Mouse (Mus musculus) heart, embryonic 13.5 days (tissue): Measurements from ENCODE around the gene Olfr1058. TPM values are rescaled to one million over a fixed set of nuclear protein-coding genes. Genes with fewer than 3 reads are reported as not detected.
"Not testable (repeated sequence)": the region's sequence is repeated elsewhere in the genome, so short reads cannot be mapped to it uniquely, and the experiment has no call there.

Source experiments
- ATAC-seq: fragments of 200-750 bp; cut with Nextera tagmentation; 2 replicates; pipeline ENCODE4 v1.8.0; 2017; ENCODE audit warnings: moderate TSS enrichment; ENCODE audit not compliant: insufficient number of reproducible peaks, low FRiP score, low TSS enrichment; ENCODE audit errors: extremely low read depth
- H3K27ac ChIP-seq: fragments of 300-500 bp; sonication (generic); replicated peaks from 2 replicates; pipeline ENCODE4 v1.5.1; 2015; ENCODE audit warnings: moderate library complexity, mild to moderate bottlenecking, inconsistent platforms
- H3K27me3 ChIP-seq: fragments of 300-500 bp; sonication (generic); replicated peaks from 2 replicates; pipeline ENCODE4 v1.6.1; 2015; ENCODE audit warnings: mild to moderate bottlenecking, inconsistent platforms
- H3K36me3 ChIP-seq: fragments of 300-500 bp; sonication (generic); 2 replicates; pipeline ENCODE4 v1.6.1; 2015; ENCODE audit warnings: mild to moderate bottlenecking, inconsistent platforms
- H3K4me1 ChIP-seq: fragments of 300-500 bp; sonication (generic); 2 replicates; pipeline ENCODE4 v1.6.1; 2015; ENCODE audit warnings: inconsistent platforms
- H3K4me2 ChIP-seq: fragments of 300-500 bp; sonication (generic); 2 replicates; pipeline ENCODE4 v1.6.1; 2015; ENCODE audit warnings: inconsistent platforms, mild to moderate bottlenecking, moderate library complexity
- H3K4me3 ChIP-seq: fragments of 300-500 bp; sonication (generic); 2 replicates; pipeline ENCODE4 v1.5.1; 2015; ENCODE audit warnings: moderate library complexity, mild to moderate bottlenecking, inconsistent platforms
- H3K9ac ChIP-seq: fragments of 300-500 bp; sonication (generic); 2 replicates; pipeline ENCODE4 v1.6.1; 2015; ENCODE audit warnings: inconsistent platforms, mild to moderate bottlenecking, moderate library complexity
- H3K9me3 ChIP-seq: fragments of 300-500 bp; sonication (generic); 2 replicates; pipeline ENCODE4 v1.6.1; 2016; ENCODE audit warnings: inconsistent platforms
- WGBS: fragments of 180-500 bp; shearing (Covaris S2); methylation state at CpG from one replicate; pipeline ENCODE4 v1.1.7; 2015; ENCODE audit warnings: mixed read lengths; 5-methylcytosine and 5-hydroxymethylcytosine counted together
- polyA plus RNA-seq: library from polyadenylated mRNA; unstranded; fragments of >200 nt; fragmentation: Nextera tagmentation; extraction: Ambion mirVana; gene quantifications from 2 replicates; pipeline ENCODE4 v1.2.1, GENCODE M21; 2015

Olfr1058 gene
- polyA plus RNA-seq: not detected in 2 replicates

GRCm38 (mm10) chr2:86388461-86388860 lies at the start of gene Olfr1058:
TSS of gene Olfr1058 (minus strand) at chr2:86388561.
- H3K27me3 ChIP-seq, H3K27ac ChIP-seq, H3K36me3 ChIP-seq, H3K4me3 ChIP-seq, H3K4me1 ChIP-seq, H3K4me2 ChIP-seq, H3K9me3 ChIP-seq, H3K9ac ChIP-seq, ATAC-seq: not testable (repeated sequence)

- not testable (repeated sequence) for H3K27me3 ChIP-seq, H3K4me2 ChIP-seq, H3K9me3 ChIP-seq, H3K4me1 ChIP-seq, ATAC-seq, H3K9ac ChIP-seq, H3K36me3 ChIP-seq, H3K4me3 ChIP-seq, H3K27ac ChIP-seq
- WGBS: 81% methylated on average over 8 of the region's 8 CpGs
These were observed 40.1 kb upstream of the Olfr1058 start for GRCm38 (mm10) chr2:86428511-86428910.

- H3K36me3 ChIP-seq, H3K27ac ChIP-seq, H3K4me1 ChIP-seq, H3K4me3 ChIP-seq, ATAC-seq, H3K9me3 ChIP-seq, H3K4me2 ChIP-seq, H3K27me3 ChIP-seq, H3K9ac ChIP-seq: not testable (repeated sequence)
These were observed 38.3 kb upstream of the Olfr1058 start, which contains the start of gene Olfr1062 for GRCm38 (mm10) chr2:86426649-86427048. TSS of gene Olfr1062 (minus strand) at chr2:86426749.

GRCm38 (mm10) chr2:86413950-86414349 lies 25.6 kb upstream of the Olfr1058 start, which contains the start of gene Olfr1061:
TSS of gene Olfr1061 (minus strand) at chr2:86414050.
- ATAC-seq: no peak
- H3K27ac ChIP-seq: no peak within 1 kb of the TSS
- no peaks in the 10 kb centered on the region for H3K27me3 ChIP-seq
- no peak within 1 kb of the TSS for H3K4me2 ChIP-seq
- H3K4me3 ChIP-seq: no peak within 1 kb of the TSS
- H3K9me3 ChIP-seq: no peaks in the 10 kb centered on the region
- no peaks in the 10 kb centered on the region for H3K4me1 ChIP-seq
- no peaks in the 10 kb centered on the region for H3K36me3 ChIP-seq
- H3K9ac ChIP-seq: no peak within 1 kb of the TSS
- 51% methylated on average over 1 of the region's 1 CpGs for WGBS

GRCm38 (mm10) chr2:86395114-86395513 lies 6.8 kb upstream of the Olfr1058 start:
- Histone ChIP-seq H3K27ac (no peak overlapping the region), H3K4me1 (no peaks in the 10 kb centered on the region), H3K9ac (no peak overlapping the region), H3K36me3 (no peaks in the 10 kb centered on the region), H3K27me3 (no peaks in the 10 kb centered on the region), H3K9me3 (no peaks in the 10 kb centered on the region), H3K4me2 (no peak overlapping the region), H3K4me3 (no peak overlapping the region)
- 82% methylated on average over 2 of the region's 2 CpGs for WGBS
- no peak for ATAC-seq

- H3K4me3 ChIP-seq: no peak within 1 kb of the TSS
- H3K4me2 ChIP-seq: no peak within 1 kb of the TSS
- no peak within 1 kb of the TSS for H3K27ac ChIP-seq
- no peak for ATAC-seq
- H3K36me3 ChIP-seq: no peaks in the 10 kb centered on the region
- H3K4me1 ChIP-seq: no peaks in the 10 kb centered on the region
- no peaks in the 10 kb centered on the region for H3K9me3 ChIP-seq
- H3K27me3 ChIP-seq: no peaks in the 10 kb centered on the region
- no peak within 1 kb of the TSS for H3K9ac ChIP-seq
These were observed 10.1 kb downstream of the Olfr1058 start, which contains the start of gene Olfr1057 for GRCm38 (mm10) chr2:86378293-86378692. TSS of gene Olfr1057 (minus strand) at chr2:86378393.

GRCm38 (mm10) chr2:86366342-86366741 lies 22.0 kb downstream of the Olfr1058 start:
- not testable (repeated sequence) for H3K27ac ChIP-seq, H3K27me3 ChIP-seq, H3K9ac ChIP-seq, H3K4me2 ChIP-seq, ATAC-seq, H3K9me3 ChIP-seq, H3K36me3 ChIP-seq, H3K4me1 ChIP-seq, H3K4me3 ChIP-seq
- WGBS: 86% methylated on average over 1 of the region's 6 CpGs

GRCm38 (mm10) chr2:86362369-86362768 lies 26.0 kb downstream of the Olfr1058 start, which contains the start of gene Olfr1056:
TSS of gene Olfr1056 (minus strand) at chr2:86362469.
- Histone ChIP-seq H3K36me3 (no peaks in the 10 kb centered on the region), H3K27me3 (no peaks in the 10 kb centered on the region), H3K4me1 (no peaks in the 10 kb centered on the region), H3K4me2 (no peak within 1 kb of the TSS), H3K9me3 (no peaks in the 10 kb centered on the region), H3K9ac (no peak within 1 kb of the TSS), H3K27ac (no peak within 1 kb of the TSS), H3K4me3 (no peak within 1 kb of the TSS)
- no peak for ATAC-seq

- not testable (repeated sequence) for H3K9me3 ChIP-seq, H3K36me3 ChIP-seq, H3K4me3 ChIP-seq, H3K27ac ChIP-seq, ATAC-seq, H3K4me2 ChIP-seq, H3K27me3 ChIP-seq, H3K9ac ChIP-seq, H3K4me1 ChIP-seq
- WGBS: 89% methylated on average over 1 of the region's 1 CpGs
These were observed 36.6 kb downstream of the Olfr1058 start for GRCm38 (mm10) chr2:86351751-86352150.

- no peaks in the 10 kb centered on the region for H3K36me3 ChIP-seq
- no peak within 1 kb of the TSS for H3K27ac ChIP-seq
- no peak for ATAC-seq
- no peaks in the 10 kb centered on the region for H3K4me1 ChIP-seq
- no peak within 1 kb of the TSS for H3K4me3 ChIP-seq
- no peaks in the 10 kb centered on the region for H3K9me3 ChIP-seq
- no peak within 1 kb of the TSS for H3K4me2 ChIP-seq
- no peaks in the 10 kb centered on the region for H3K27me3 ChIP-seq
- WGBS: 88% methylated on average over 5 of the region's 5 CpGs
- H3K9ac ChIP-seq: no peak within 1 kb of the TSS
These were observed 38.2 kb downstream of the Olfr1058 start, which contains the start of gene Olfr1055 for GRCm38 (mm10) chr2:86350184-86350583. TSS of gene Olfr1055 (minus strand) at chr2:86350284.

GRCm38 (mm10) chr2:86335333-86335732 lies 53.0 kb downstream of the Olfr1058 start, which contains the start of gene Olfr1054:
TSS of gene Olfr1054 (minus strand) at chr2:86335433.
- WGBS: 77% methylated on average over 3 of the region's 3 CpGs
- Histone ChIP-seq H3K27ac (no peak within 1 kb of the TSS), H3K9ac (no peak within 1 kb of the TSS), H3K9me3 (no peaks in the 10 kb centered on the region), H3K4me2 (no peak within 1 kb of the TSS), H3K27me3 (no peaks in the 10 kb centered on the region), H3K4me1 (no peaks in the 10 kb centered on the region), H3K4me3 (no peak within 1 kb of the TSS), H3K36me3 (no peaks in the 10 kb centered on the region)
- no peak for ATAC-seq
